Mouse (Mus musculus): Measurements from ENCODE around the gene Fshr. TPM values are rescaled to one million over a fixed set of nuclear protein-coding genes. Genes with fewer than 3 reads are reported as not detected.

Gene Fshr
- total and polyA plus RNA-seq, 2 experiments from 2014 or later: not detected

DNA sequence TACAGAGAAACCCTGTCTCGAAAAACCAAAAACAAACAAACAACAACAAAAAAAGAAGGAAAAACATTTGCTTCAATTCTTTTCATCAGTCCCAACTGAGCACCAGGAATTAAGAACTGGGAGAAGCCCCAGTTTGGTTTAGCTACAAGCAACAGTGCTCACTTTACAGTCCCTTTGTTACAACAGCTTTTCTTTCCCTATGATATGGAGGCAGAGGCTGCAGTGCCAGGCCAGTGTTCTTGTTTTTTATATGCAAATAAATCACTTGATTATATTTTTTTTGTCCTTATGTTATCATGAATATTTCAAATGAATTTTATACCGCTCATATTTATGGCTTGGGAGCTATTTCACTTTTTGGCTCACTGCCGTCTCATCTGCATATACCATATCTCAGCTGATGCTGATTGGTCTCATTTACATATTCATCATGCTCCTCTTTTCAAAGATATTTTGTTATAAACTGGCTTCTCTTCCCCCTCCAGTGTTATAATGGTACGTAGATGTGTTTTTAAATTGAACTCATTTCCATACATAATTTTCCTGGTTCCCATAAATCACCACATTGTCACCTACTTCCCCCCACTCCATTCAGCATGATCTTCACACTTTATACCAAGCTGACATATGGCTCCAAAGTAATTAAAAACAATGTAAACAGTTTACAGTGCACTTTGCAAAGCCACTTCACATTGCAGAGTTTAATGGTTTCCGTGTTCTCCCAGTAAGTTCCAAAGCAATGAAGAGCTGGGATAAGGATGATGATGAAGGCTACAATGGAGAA, 110.6 kb downstream of the Fshr start:
- no peak overlapping the region for H3K27ac ChIP-seq (ENCODE audit: low read depth, low read length)
- TF ChIP-seq CTCF (IDR thresholded peaks at IDR 0.05): no peak
- H3K9me3 ChIP-seq (ENCODE audit: low read length): no peaks in the 10 kb centered on the region
- H3K9ac ChIP-seq (replicated peaks; ENCODE audit: low read length, poor library complexity, severe bottlenecking): no peak overlapping the region
- H3K4me3 ChIP-seq (ENCODE audit: low read depth, low read length): no peak overlapping the region
- DNase-seq (ENCODE audit: low spot score): no peak
- H3K36me3 ChIP-seq (ENCODE audit: insufficient read depth, low read length): no peaks in the 10 kb centered on the region
- WGBS: 74% methylated on average over 5 of the region's 5 CpGs
- no peaks in the 10 kb centered on the region for H3K4me1 ChIP-seq (ENCODE audit: insufficient read depth, low read length)
- no peak for ATAC-seq (ENCODE audit: low FRiP score)
- H3K4me2 ChIP-seq (ENCODE audit: low read depth, low read length, poor library complexity, severe bottlenecking): no peak overlapping the region
- H3K27me3 ChIP-seq (ENCODE audit: insufficient read depth, low read length): no peaks in the 10 kb centered on the region

DNA sequence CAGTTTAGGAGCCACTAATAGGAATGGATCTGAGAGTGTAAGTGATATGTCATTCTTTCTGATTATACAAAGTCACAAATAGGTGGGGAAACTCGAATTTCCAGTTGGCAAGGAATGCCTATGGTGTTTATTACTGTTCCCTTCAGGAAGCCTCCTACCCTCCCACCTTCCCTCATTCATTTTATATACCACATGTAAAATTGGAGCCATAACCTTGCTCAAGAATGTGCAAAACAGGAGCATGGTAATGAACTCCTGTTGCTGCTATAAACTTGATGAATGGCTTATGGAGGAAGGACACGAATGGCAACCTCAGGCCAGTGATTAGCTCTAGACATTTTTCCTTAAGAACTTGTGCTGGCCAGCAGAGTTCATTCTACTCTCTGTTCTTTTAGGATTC, 117.6 kb downstream of the Fshr start:
- Histone ChIP-seq H3K4me2 (ENCODE audit: low read depth, low read length, poor library complexity, severe bottlenecking) (no peak overlapping the region), H3K9ac (replicated peaks; ENCODE audit: low read length, poor library complexity, severe bottlenecking) (no peak overlapping the region), H3K4me1 (ENCODE audit: insufficient read depth, low read length) (no peaks in the 10 kb centered on the region), H3K36me3 (ENCODE audit: insufficient read depth, low read length) (no peaks in the 10 kb centered on the region), H3K4me3 (ENCODE audit: low read depth, low read length) (no peak overlapping the region), H3K27ac (ENCODE audit: low read depth, low read length) (no peak overlapping the region), H3K27me3 (ENCODE audit: insufficient read depth, low read length) (no peaks in the 10 kb centered on the region), H3K9me3 (ENCODE audit: low read length) (no peaks in the 10 kb centered on the region)
- ATAC-seq (ENCODE audit: low FRiP score) (no peak), DNase-seq (ENCODE audit: low spot score) (no peak)
- 75% methylated on average over 2 of the region's 2 CpGs for WGBS
- no peak for TF ChIP-seq CTCF (IDR thresholded peaks at IDR 0.05)

- no peak overlapping the region for H3K9ac ChIP-seq (replicated peaks; ENCODE audit: low read length, poor library complexity, severe bottlenecking)
- TF ChIP-seq CTCF (IDR thresholded peaks at IDR 0.05): no peak
- H3K4me2 ChIP-seq (ENCODE audit: low read depth, low read length, poor library complexity, severe bottlenecking): no peak overlapping the region
- H3K9me3 ChIP-seq (ENCODE audit: low read length): no peaks in the 10 kb centered on the region
- H3K36me3 ChIP-seq (ENCODE audit: insufficient read depth, low read length): no peaks in the 10 kb centered on the region
- no peak overlapping the region for H3K4me3 ChIP-seq (ENCODE audit: low read depth, low read length)
- H3K27me3 ChIP-seq (ENCODE audit: insufficient read depth, low read length): no peaks in the 10 kb centered on the region
- ATAC-seq (ENCODE audit: low FRiP score) (no peak), DNase-seq (ENCODE audit: low spot score) (no peak)
- H3K4me1 ChIP-seq (ENCODE audit: insufficient read depth, low read length): no peaks in the 10 kb centered on the region
- H3K27ac ChIP-seq (ENCODE audit: low read depth, low read length): no peak overlapping the region
- 51% methylated on average over 5 of the region's 5 CpGs for WGBS
These were observed 120.8 kb downstream of the Fshr start for GRCm38 (mm10) chr17:89079706-89080105.

DNA sequence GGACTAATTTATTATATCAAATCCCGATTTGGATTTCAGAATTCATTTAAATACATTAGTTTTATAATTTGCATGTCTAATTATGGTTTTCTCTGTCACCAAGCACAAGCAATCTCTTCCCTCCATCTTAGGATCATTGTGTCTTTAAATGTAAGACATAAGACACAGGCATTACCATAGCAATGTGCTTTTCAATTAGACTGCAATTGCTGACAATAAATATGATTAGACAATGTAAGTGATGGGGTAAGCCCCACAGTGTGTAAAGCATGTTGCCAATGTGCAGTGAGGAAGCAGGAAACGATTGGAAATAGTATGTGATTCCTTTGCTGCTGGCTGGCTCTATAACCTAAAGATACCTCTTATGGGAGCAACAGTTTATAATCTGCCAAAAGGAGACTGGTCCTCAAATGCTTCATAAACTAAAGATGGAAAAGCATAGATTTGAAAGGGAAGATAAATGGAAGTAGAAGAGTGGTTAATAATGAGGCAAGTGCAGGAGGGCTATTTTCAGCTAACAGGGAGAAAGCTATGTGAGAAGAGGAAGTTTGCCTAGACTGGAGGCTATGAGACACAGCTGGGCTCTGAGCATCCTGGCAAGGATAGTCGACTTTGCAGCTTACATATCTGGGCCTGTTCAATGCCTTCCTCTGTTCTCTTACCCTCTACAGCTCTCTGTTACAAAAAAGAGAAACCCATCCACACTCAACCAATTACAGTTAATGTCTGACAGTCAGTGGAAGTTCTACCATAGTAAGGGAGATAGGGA, 136.0 kb downstream of the Fshr start:
- no peak overlapping the region for H3K9ac ChIP-seq (replicated peaks; ENCODE audit: low read length, poor library complexity, severe bottlenecking)
- no peaks in the 10 kb centered on the region for H3K4me1 ChIP-seq (ENCODE audit: insufficient read depth, low read length)
- DNase-seq (ENCODE audit: low spot score): no peak
- no peaks in the 10 kb centered on the region for H3K9me3 ChIP-seq (ENCODE audit: low read length)
- H3K27ac ChIP-seq (ENCODE audit: low read depth, low read length): no peak overlapping the region
- no peaks in the 10 kb centered on the region for H3K27me3 ChIP-seq (ENCODE audit: insufficient read depth, low read length)
- no peak for ATAC-seq (ENCODE audit: low FRiP score)
- no peak overlapping the region for H3K4me2 ChIP-seq (ENCODE audit: low read depth, low read length, poor library complexity, severe bottlenecking)
- no peaks in the 10 kb centered on the region for H3K36me3 ChIP-seq (ENCODE audit: insufficient read depth, low read length)
- TF ChIP-seq CTCF (IDR thresholded peaks at IDR 0.05): no peak
- WGBS: 56% methylated on average over 3 of the region's 3 CpGs
- no peak overlapping the region for H3K4me3 ChIP-seq (ENCODE audit: low read depth, low read length)

- WGBS: 90% methylated on average over 8 of the region's 8 CpGs
- no peaks in the 10 kb centered on the region for H3K9me3 ChIP-seq (ENCODE audit: low read length)
- no peaks in the 10 kb centered on the region for H3K4me1 ChIP-seq (ENCODE audit: insufficient read depth, low read length)
- H3K4me2 ChIP-seq (ENCODE audit: low read depth, low read length, poor library complexity, severe bottlenecking): no peak overlapping the region
- no peaks in the 10 kb centered on the region for H3K27me3 ChIP-seq (ENCODE audit: insufficient read depth, low read length)
- DNase-seq (ENCODE audit: low spot score) (no peak), ATAC-seq (ENCODE audit: low FRiP score) (no peak)
- no peaks in the 10 kb centered on the region for H3K36me3 ChIP-seq (ENCODE audit: insufficient read depth, low read length)
- H3K27ac ChIP-seq (ENCODE audit: low read depth, low read length): no peak overlapping the region
- no peak for TF ChIP-seq CTCF (IDR thresholded peaks at IDR 0.05)
- H3K4me3 ChIP-seq (ENCODE audit: low read depth, low read length): no peak overlapping the region
- no peak overlapping the region for H3K9ac ChIP-seq (replicated peaks; ENCODE audit: low read length, poor library complexity, severe bottlenecking)
These were observed 138.0 kb downstream of the Fshr start for GRCm38 (mm10) chr17:89062348-89062949.
